Mouse (Mus musculus) testis, adult 2 months (tissue): ENCODE measurements around the gene Usp46. TPM values are rescaled to one million over a fixed set of nuclear protein-coding genes. Genes with fewer than 3 reads are reported as not detected.
A peak's percentile ranks its signal among the peaks of the same experiment; 100 is the strongest.

Source experiments
- H3K27ac ChIP-seq: fragments of 200-500 bp; 2 replicates; pipeline ENCODE4 v1.5.1; 2012; ENCODE audit warnings: low read depth, low read length; ENCODE audit not compliant: control insufficient read depth, insufficient read depth
- H3K27me3 ChIP-seq: fragments of 200-500 bp; 2 replicates; pipeline ENCODE4 v1.6.1; 2012; ENCODE audit warnings: mild to moderate bottlenecking, low read length, moderate library complexity; ENCODE audit not compliant: control insufficient read depth, insufficient read depth
- H3K36me3 ChIP-seq: fragments of 200-500 bp; 2 replicates; pipeline ENCODE4 v1.6.1; 2012; ENCODE audit warnings: mild to moderate bottlenecking, low read length; ENCODE audit not compliant: control insufficient read depth, insufficient read depth
- H3K4me1 ChIP-seq: fragments of 200-500 bp; 2 replicates; pipeline ENCODE4 v1.6.1; 2012; ENCODE audit warnings: low read length; ENCODE audit not compliant: control insufficient read depth, insufficient read depth
- H3K4me3 ChIP-seq: fragments of 200-500 bp; 2 replicates; pipeline ENCODE4 v1.5.1; 2012; ENCODE audit warnings: low read depth, mild to moderate bottlenecking, low read length, moderate library complexity, mixed read lengths; ENCODE audit not compliant: control insufficient read depth
- CTCF ChIP-seq: fragments of 200-500 bp; IDR thresholded peaks from 2 replicates; pipeline ENCODE4 v1.5.1; 2012; ENCODE audit warnings: low read depth, mild to moderate bottlenecking, inconsistent platforms, low read length, moderate library complexity; ENCODE audit not compliant: control insufficient read depth, insufficient read depth, insufficient replicate concordance
- POLR2A ChIP-seq: fragments of 200-500 bp; IDR thresholded peaks from 2 replicates; pipeline ENCODE4 v1.6.1; 2012; ENCODE audit warnings: low read depth, mild to moderate bottlenecking, inconsistent platforms, low read length, moderate library complexity; ENCODE audit not compliant: control insufficient read depth
- polyA plus RNA-seq: library from polyadenylated mRNA; depleted of rRNA; stranded (reverse); fragments of >200 nt; gene quantifications from 2 replicates; pipeline ENCODE4 v1.2.3, GENCODE M21; 2012

The Usp46 gene
- polyA plus RNA-seq, 1 experiment: 20.4 TPM

- Histone ChIP-seq H3K36me3 (no peaks in the 10 kb centered on the region), H3K27ac (peak overlapping the region; percentile 25; the same call in 1 of the 2 replicates), H3K27me3 (no peaks in the 10 kb centered on the region), H3K4me1 (peaks cover 7% of the 10 kb centered on the region), H3K4me3 (no peak overlapping the region)
- TF ChIP-seq CTCF: no peak
- no peak for TF ChIP-seq POLR2A
These were observed 6.7 kb downstream of the Usp46 start for GRCm38 (mm10) chr5:74061408-74062047.

DNA sequence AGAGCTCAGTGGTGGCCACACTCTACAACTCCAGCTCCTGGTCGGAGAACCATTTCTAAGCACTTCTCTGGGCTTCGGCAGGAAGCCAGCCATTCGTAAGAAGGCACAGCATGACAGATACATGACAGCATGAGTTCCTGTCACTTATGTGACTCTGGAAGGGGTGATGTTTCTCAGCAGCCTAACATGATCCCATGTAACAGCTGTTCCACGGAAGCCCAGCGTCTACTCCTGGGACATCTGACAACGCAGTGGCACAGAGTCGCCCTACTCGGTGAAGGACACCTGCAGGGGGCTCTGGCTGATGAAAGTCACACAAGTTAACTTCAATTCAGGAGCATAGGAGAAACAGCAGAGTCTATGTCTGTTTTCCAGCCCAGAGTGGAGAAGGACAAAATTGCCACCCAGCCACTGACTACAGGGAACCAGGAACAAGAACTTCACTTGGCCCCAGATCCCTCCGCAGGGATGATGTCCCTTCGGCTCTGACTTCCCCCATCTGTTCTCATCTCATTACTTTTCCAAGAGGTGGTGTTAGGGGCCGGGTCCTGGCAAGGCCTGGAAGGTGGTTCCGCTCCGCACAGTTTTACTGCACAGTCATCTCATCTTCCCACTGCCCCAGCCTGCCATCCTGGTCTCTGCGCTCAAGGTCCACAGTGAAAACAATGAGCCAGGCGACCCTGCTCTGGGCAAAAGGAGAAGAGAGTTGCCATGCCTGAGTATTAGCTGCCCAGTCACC, 15.9 kb downstream of the Usp46 start:
- TF ChIP-seq POLR2A (no peak), CTCF (no peak)
- no peak overlapping the region for H3K27ac ChIP-seq
- H3K27me3 ChIP-seq: no peaks in the 10 kb centered on the region
- H3K4me3 ChIP-seq: no peak overlapping the region
- peaks cover 8% of the 10 kb centered on the region for H3K4me1 ChIP-seq
- H3K36me3 ChIP-seq: no peaks in the 10 kb centered on the region

GRCm38 (mm10) chr5:74051394-74052170, 16.6 kb downstream of the Usp46 start:
- TF ChIP-seq POLR2A (no peak), CTCF (no peak)
- H3K27ac ChIP-seq: 0 out of 2 replicates have a peak overlapping the region, but pooled peaks have one; percentile 14
- no peaks in the 10 kb centered on the region for H3K36me3 ChIP-seq
- H3K4me1 ChIP-seq: peaks cover 8% of the 10 kb centered on the region
- H3K27me3 ChIP-seq: no peaks in the 10 kb centered on the region
- H3K4me3 ChIP-seq: no peak overlapping the region

DNA sequence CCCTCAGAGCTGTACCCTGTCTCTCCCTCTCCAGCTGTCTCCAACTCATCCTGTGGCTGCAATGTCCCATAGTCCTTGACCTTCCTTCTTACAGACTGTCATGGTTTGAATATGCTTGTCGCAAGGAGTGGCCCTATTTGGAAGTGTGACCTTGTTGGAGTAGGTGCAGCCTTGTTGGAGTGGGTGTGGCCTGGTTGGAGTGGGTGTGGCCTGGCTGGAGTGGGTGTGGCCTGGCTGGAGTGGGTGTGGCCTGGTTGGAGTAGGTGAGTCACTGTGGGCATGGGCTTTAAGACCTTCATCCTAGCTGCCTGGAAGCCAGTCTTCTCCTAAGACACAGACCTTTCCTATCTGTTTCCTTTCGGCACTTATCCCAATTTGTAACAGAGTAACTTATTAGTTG, 17.3 kb downstream of the Usp46 start:
- Histone ChIP-seq H3K27ac (no peak overlapping the region), H3K36me3 (no peaks in the 10 kb centered on the region), H3K27me3 (no peaks in the 10 kb centered on the region), H3K4me3 (no peak overlapping the region), H3K4me1 (peaks cover 8% of the 10 kb centered on the region)
- TF ChIP-seq POLR2A (no peak), CTCF (no peak)

GRCm38 (mm10) chr5:74048846-74049495, 19.3 kb downstream of the Usp46 start:
- peak overlapping the region; percentile 35; the same call in 1 of the 2 replicates for H3K27ac ChIP-seq
- H3K4me3 ChIP-seq: no peak overlapping the region
- peaks cover 8% of the 10 kb centered on the region for H3K4me1 ChIP-seq
- no peaks in the 10 kb centered on the region for H3K27me3 ChIP-seq
- TF ChIP-seq CTCF (no peak), POLR2A (no peak)
- H3K36me3 ChIP-seq: no peaks in the 10 kb centered on the region

GRCm38 (mm10) chr5:74044591-74044990, 23.6 kb downstream of the Usp46 start:
- TF ChIP-seq POLR2A (no peak), CTCF (no peak)

More at GRCm38 (mm10) chr5:74044591-74044990, 23.6 kb downstream of the Usp46 start:
- Histone ChIP-seq H3K4me1 (no peaks in the 10 kb centered on the region; the same call in 1 of the 2 replicates), H3K27ac (no peak overlapping the region), H3K27me3 (no peaks in the 10 kb centered on the region), H3K4me3 (no peak overlapping the region), H3K36me3 (no peaks in the 10 kb centered on the region)
